ENCODE assay signal across 10 mouse cellular contexts in genomic region chr10:28304292-28304875, GRCm38 (mm10).
"Had no signal": no experiment of that assay in that cellular context is flagged by ENCODE, and none has a peak within 500 bp of the region (broad histone marks: within the 10 kb centered on the region; RNA-seq: fewer than 3 reads in every experiment).

No protein-coding gene starts in this region.

- DNase-seq: kidney, adult 9 months; kidney, postnatal 14 days; layer of hippocampus, adult 9-11 months; liver; lung, adult 18-20 months; lung, postnatal 10 days; lung, postnatal 36 days; thymus, adult 2 months; thymus, postnatal 14 days; thymus, postnatal 4 days had no signal
